Mouse (Mus musculus): ENCODE measurements around the gene Rbks.
"Not testable (repeated sequence)": the region's sequence is repeated elsewhere in the genome, so short reads cannot be mapped to it uniquely, and the experiment has no call there.

The Rbks gene

DNA sequence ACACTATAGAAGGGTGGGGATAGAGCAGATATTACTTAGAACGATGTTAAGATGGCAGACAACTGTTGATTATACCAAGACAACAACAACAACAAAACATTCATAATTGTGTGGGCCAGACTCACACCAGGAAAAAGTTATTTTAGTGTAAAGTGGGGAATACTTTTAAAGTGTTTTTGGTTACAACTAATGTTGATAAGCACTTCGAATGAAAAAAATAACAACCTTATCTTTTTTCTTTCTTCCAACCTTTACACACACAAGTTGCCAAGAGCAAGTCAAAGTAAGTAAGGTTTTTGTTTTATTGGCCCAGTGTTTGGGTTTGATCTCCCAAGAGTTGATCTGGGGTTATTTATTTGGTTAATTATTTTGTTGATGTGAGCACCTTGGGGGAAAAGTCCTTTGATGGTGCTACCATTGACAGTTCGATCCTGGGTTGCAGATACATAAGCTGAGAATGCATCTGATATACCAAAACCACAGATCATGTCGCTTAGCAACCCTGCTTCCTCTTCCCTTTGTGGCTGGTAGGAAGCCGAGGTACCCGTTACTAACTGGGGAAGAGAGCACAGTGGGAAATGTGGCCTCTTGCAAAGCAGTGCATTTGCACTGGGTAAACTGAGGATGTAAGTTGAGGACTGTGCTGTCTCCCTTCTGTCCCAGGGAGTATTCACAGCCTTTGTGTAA lies 82.9 kb downstream of the Rbks start:
- DNase-seq: peak; percentile 35 to 46

GRCm38 (mm10) chr5:31613852-31614286 lies 83.6 kb downstream of the Rbks start:
- peak; percentile 79 to 82 for DNase-seq

- DNase-seq: no peak
Measured at GRCm38 (mm10) chr5:31611186-31611585, 86.2 kb downstream of the Rbks start.

DNA sequence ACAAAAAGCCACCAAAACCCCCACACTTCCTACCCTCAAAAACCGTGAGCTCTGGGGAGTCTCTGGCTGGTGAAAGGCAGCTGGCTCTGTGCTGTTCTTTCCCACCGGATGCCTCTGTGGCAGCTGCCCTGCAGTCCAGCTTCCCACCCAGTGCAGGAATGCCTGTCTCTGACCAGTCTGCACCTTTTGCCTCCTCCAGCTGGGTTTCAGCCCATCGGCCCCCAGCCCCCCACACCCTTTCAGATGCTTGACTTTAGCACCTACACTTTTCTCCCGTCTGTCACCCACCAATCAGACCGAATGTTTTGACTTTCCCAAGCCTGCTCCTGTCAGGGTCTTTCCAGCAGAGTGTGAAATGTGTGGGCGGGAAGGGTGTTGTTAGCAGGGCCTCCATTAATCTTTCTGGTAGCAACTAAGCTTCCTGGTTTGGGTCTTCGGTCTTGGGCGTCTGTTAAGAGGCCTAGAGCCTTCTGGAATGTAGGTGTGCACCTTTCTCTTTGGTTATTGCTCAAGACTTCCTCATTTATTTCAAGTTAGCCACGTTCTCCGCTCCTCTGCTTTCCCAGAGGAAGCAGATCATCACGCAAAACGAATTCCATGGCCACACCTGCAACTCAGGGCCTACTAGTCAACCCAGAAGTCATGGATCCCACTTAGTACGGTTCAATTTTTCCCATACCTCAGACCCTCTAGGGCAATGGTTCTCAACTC lies 86.9 kb downstream of the Rbks start:
- no peak for DNase-seq

DNA sequence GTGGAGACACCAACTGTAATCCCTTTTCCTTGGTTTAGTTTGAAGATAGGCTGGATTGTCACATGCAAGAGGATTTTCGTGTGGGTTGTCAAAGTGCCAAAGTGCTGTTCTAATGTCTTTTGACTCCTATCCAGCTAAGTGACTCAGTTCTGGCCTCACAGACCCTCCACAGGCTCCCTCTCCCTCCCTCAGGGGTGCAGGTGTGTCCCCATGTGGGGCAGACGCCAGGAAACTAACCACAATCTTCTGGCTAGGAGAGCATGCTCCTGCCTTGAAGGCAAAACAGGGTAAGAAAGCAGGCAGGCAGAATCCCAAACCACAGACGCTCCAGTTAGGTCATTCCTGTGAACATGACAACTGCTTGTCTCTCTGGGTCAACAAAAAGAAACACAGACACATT lies 91.3 kb downstream of the Rbks start:
- DNase-seq: peak; percentile 56 to 74

DNA sequence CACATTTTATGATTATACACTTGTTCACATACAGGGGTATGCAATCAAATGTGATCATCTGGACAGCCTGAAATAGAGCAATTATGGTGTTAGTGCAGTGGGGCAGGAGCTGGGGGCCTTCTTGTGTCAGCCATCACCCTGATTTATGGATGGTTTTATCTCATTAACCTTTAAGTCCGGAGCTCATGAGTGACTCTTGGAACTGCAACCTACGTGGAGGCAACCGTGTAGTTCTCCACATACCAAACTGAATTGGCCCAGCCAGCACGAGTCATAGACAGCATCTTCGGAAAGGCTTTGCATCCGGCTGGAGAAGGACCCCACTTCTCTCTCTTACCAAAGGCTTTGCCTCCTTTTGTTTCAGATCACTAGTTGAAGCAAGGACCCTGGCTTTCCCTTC lies 93.7 kb downstream of the Rbks start:
- no peak for DNase-seq

DNA sequence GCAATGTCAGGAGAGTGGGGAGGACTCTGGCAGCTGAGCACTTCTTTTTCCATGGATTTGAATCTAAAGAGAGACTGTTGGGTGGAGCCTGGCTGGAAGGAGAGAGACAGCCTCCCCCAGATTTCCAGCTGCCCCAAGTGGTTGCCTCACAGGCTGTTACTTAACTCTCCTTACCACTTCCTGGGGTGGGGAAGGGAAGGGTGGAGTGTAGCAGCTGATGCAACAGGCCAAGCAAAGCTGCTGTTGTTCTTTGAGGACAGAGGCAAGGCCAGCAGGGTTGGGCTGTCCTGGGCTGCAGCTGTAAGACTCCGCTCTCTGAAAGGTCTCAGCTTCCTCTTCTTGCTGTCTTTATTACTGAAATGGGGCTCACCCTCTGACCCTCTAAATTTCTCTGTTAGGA lies 95.0 kb downstream of the Rbks start:
- DNase-seq: peak; percentile 59 to 73

- no peak for DNase-seq
Measured at GRCm38 (mm10) chr5:31601162-31601722, 96.2 kb downstream of the Rbks start.

- DNase-seq: no peak
Measured at GRCm38 (mm10) chr5:31599161-31599560, 98.3 kb downstream of the Rbks start.

- peak; percentile 54 to 55 for DNase-seq
Measured at GRCm38 (mm10) chr5:31598579-31598978, 98.8 kb downstream of the Rbks start.

GRCm38 (mm10) chr5:31598121-31598520 lies 99.3 kb downstream of the Rbks start:
- no peak for DNase-seq

DNA sequence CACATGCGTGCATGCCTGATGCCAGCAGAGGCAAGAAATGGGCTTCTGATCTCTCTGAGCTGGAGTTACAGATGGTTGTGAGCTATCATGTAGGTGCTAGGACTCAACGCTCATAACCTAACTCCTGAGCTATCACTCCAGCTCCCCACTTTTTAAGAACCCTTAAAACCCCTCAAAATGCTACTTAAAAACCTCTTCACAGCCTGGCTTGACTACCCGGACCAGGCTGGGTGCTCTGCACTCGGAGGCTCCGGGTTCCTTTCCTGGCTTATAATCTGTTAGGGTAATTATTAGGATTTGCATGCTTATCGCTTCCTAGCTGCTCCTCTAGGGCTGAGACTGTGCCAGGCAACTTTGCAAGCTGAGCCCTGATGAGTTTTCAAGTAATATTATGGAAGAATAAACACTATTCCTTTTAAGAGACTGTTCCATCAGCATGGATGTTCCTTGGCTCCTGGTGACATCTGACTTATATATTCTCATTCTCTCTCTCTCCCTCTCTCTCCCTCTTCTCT lies 99.9 kb downstream of the Rbks start:
- DNase-seq: no peak

DNA sequence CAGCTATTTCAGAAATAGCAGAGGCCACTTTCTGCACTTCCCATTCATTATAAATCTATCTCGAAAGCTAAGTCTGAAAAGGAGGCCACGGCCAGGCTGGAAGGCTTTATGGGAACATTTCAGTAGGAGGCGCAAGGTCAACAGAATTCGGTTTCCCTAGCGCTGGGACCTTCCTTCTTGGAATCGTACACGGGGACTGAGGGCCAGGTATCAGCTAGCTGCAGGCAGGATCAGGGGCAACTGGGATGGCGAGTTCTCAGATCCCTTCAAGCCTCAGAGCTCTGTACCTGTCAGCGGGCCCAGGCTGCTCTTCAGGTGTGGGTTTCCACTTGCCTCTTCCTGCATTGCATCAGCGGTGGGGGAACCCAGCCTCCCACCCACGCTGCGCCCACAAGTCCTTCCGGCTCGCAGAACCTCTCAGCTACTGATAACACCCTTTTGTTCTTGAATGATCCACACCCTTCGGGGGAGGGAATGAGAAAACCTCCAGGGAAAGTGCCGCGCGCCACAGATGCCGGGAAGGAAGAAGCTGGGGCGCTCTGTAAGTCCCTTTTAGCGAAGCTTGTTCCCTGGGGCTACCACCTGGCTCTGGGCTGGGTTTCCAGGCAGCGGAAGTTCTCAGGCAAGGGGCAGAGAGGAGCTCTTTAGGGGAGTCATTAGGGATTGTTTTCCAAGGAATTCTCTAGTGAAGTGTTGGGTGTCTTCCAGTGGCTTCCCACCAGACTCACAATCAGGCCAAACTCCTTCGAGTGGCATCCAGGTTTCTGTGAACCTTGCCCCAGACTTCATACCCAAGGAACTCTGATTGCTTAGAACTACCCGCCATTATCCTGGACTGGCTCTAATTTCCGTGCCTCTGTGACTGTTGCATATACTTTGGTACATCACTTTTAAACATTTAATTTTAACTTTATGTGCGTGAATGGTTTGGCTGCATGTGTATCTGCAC lies 100.7 kb downstream of the Rbks start, which contains the start of gene Mrpl33:
Gene Mrpl33, plus strand, starts transcription at position 455 of the 949 bp plus-strand sequence.
- DNase-seq: peak; percentile 76 to 83

- no peak for DNase-seq
Measured at GRCm38 (mm10) chr5:31595868-31596267, 101.6 kb downstream of the Rbks start.

- no peak for DNase-seq
Measured at GRCm38 (mm10) chr5:31591122-31591521, 106.3 kb downstream of the Rbks start.

GRCm38 (mm10) chr5:31589711-31590319 lies 107.6 kb downstream of the Rbks start:
- DNase-seq: no peak

GRCm38 (mm10) chr5:31588672-31589071 lies 108.8 kb downstream of the Rbks start:
- DNase-seq: not testable (repeated sequence)

- no peak for DNase-seq
Measured at GRCm38 (mm10) chr5:31588016-31588415, 109.4 kb downstream of the Rbks start.

GRCm38 (mm10) chr5:31585526-31585925 lies 111.9 kb downstream of the Rbks start:
- DNase-seq: no peak

DNA sequence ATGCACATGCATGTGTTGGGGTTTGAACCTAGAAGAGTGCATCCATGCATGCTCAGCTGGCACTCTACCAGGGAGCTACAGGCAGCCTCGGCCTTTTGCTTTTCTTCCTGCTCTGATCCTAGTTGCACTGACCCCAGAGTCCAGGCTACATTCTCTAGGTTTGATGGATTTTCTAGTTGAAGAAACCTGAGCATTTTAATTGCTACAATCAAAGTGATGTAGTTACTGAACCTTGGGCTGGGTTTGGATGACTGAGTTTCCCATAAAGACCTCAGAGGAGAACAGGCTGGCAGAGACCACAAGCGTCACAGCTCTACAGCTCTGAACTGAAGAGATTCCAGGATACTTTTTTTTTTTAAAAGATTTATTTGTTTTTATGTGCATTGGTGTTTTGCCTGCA lies 114.2 kb downstream of the Rbks start:
- DNase-seq: no peak

DNA sequence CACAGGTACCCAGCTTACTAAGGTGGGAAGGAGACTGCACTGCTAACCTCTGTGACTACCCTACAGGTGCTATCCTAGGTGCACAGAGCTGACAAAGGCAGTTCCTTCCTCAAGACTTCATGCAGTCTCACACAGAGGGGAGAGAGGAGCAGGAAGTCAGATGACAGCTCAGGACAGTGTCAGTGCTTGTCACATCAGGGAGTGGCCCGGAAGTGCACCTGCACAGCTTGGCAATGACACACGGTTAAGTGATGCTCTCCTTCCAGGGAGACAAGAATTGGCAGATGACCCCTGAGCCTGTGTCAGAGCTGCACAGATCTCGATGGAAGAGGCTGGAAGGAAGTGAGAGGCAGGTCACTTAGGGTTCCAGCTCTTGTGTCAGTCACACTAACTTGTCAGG lies 115.5 kb downstream of the Rbks start:
- DNase-seq: peak in 1 of 2 experiments; percentile 27

DNA sequence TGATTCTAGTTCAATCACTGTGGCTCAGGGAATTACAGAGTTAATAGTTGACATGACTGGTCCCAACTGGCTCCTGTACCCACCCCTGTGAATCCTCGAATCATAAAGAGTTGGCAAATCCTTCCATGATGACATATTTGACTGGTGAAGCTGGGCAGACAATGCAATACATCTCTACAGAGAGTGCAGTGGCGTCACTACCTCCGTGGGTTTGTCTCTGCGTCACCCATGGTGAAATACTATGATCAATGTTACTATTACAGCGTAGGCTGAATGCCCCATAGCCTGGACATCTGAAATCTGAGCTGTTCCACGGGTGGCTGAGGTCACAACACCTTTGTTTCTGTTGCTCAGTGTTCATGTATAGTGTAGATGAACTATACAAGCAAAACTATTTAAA lies 116.2 kb downstream of the Rbks start:
- DNase-seq: no peak
